Mouse (Mus musculus) CH12.LX (cell line): Measurements from ENCODE around the gene 1190005I06Rik. TPM values are rescaled to one million over a fixed set of nuclear protein-coding genes. Genes with fewer than 3 reads are reported as not detected.

Experiments
- DNase-seq: peaks from one replicate; pipeline ENCODE4 v3.0.0-alpha.2; 2013; ENCODE audit errors: extremely low read depth
- H3K27ac ChIP-seq: 2 replicates; pipeline ENCODE4 v1.5.1; 2012; ENCODE audit warnings: low read depth, mild to moderate bottlenecking, control low read depth, moderate library complexity; ENCODE audit not compliant: insufficient read depth
- H3K27me3 ChIP-seq: replicated peaks from 2 replicates; pipeline ENCODE3; 2012; ENCODE audit warnings: inconsistent platforms
- H3K36me3 ChIP-seq, 2 experiments: replicated peaks in 1 of 2; 2 replicates each; pipeline versions ENCODE3 to v1.6.1; 2012; ENCODE audit warnings: inconsistent platforms in 1 of 2, low read length in 1 of 2, mild to moderate bottlenecking in 1 of 2, mixed read lengths in 1 of 2, moderate library complexity in 1 of 2; ENCODE audit not compliant: control insufficient read depth in 1 of 2, insufficient read depth in 1 of 2
- H3K4me1 ChIP-seq, 2 experiments: 2 replicates each; pipeline ENCODE4 v1.6.1; 2012; ENCODE audit warnings: inconsistent platforms in 1 of 2, moderate library complexity in 1 of 2; ENCODE audit not compliant: insufficient read depth in 2 of 2, control insufficient read depth in 1 of 2
- H3K4me2 ChIP-seq: 2 replicates; pipeline ENCODE4 v1.6.1; 2012; ENCODE audit warnings: low read depth, mild to moderate bottlenecking, control low read depth; ENCODE audit not compliant: poor library complexity, insufficient read depth, severe bottlenecking
- H3K4me3 ChIP-seq, 3 experiments: fragments of 150-350 bp in 1 of 3; sonication (generic) in 1 of 3; replicated peaks in 1 of 3; 2 replicates each; pipeline versions ENCODE3 to v1.5.1; 2011 to 2012; ENCODE audit warnings: low read depth in 2 of 3, low read length in 2 of 3, mild to moderate bottlenecking in 2 of 3, moderate library complexity in 2 of 3, control low read depth in 1 of 3, improper control_type of control experiment in 1 of 3, inconsistent platforms in 1 of 3, mixed read lengths in 1 of 3; ENCODE audit not compliant: poor library complexity in 1 of 3
- H3K79me2 ChIP-seq: replicated peaks from 2 replicates; pipeline ENCODE4 v1.6.1; 2012; ENCODE audit warnings: mild to moderate bottlenecking, moderate library complexity; ENCODE audit not compliant: control insufficient read depth, poor library complexity, insufficient read depth, severe bottlenecking; ENCODE audit errors: extremely low read depth
- H3K9ac ChIP-seq: 2 replicates; pipeline ENCODE4 v1.6.1; 2012; ENCODE audit warnings: low read depth, mild to moderate bottlenecking, control low read depth, moderate library complexity; ENCODE audit not compliant: insufficient read depth
- H3K9me3 ChIP-seq: replicated peaks from 2 replicates; pipeline ENCODE3; 2012; ENCODE audit warnings: low read length, inconsistent platforms, mixed read lengths
- BHLHE40 ChIP-seq: IDR thresholded peaks from 2 replicates; pipeline ENCODE4 v1.6.1; 2011; ENCODE audit warnings: mild to moderate bottlenecking, low read depth, low read length, improper control_type of control experiment
- CHD1 ChIP-seq: IDR thresholded peaks from 2 replicates; pipeline ENCODE4 v1.6.1; 2012; ENCODE audit warnings: low read depth, low read length, improper control_type of control experiment, inconsistent platforms
- CTCF ChIP-seq, 2 experiments: IDR thresholded peaks in 1 of 2; conservative IDR thresholded peaks in 1 of 2; 2 replicates each; pipeline ENCODE4 v1.5.1; 2011 to 2012; ENCODE audit warnings: low read depth in 2 of 2, low read length in 2 of 2, improper control_type of control experiment in 1 of 2, inconsistent platforms in 1 of 2, mild to moderate bottlenecking in 1 of 2, moderate library complexity in 1 of 2
- EP300 ChIP-seq: IDR thresholded peaks from 2 replicates; pipeline ENCODE4 v1.6.1; 2011; ENCODE audit warnings: low read length, improper control_type of control experiment
- HCFC1 ChIP-seq: IDR thresholded peaks from 2 replicates; pipeline ENCODE4 v1.6.1; 2012; ENCODE audit warnings: low read depth, mild to moderate bottlenecking, inconsistent platforms, low read length, improper control_type of control experiment
- IRF4 ChIP-seq: IDR thresholded peaks from 2 replicates; pipeline ENCODE4 v1.6.1; 2014; ENCODE audit warnings: low read depth, mild to moderate bottlenecking, inconsistent platforms, low read length, improper control_type of control experiment
- KAT2A ChIP-seq: IDR thresholded peaks from 2 replicates; pipeline ENCODE4 v1.6.1; 2012; ENCODE audit warnings: low read length, improper control_type of control experiment, inconsistent platforms; ENCODE audit not compliant: insufficient replicate concordance
- MAFK ChIP-seq: IDR thresholded peaks from 2 replicates; pipeline ENCODE4 v1.6.1; 2011; ENCODE audit warnings: low read length, improper control_type of control experiment; ENCODE audit not compliant: insufficient replicate concordance
- MAX ChIP-seq: IDR thresholded peaks from 2 replicates; pipeline ENCODE4 v1.6.1; 2011; ENCODE audit warnings: low read length, improper control_type of control experiment
- MAZ ChIP-seq: IDR thresholded peaks from 2 replicates; pipeline ENCODE4 v1.6.1; 2012; ENCODE audit warnings: low read depth, mild to moderate bottlenecking, inconsistent platforms, low read length, improper control_type of control experiment, moderate library complexity
- MXI1 ChIP-seq: IDR thresholded peaks from 2 replicates; pipeline ENCODE4 v1.6.1; 2011; ENCODE audit warnings: mild to moderate bottlenecking, low read depth, low read length, improper control_type of control experiment
- MYC ChIP-seq: IDR thresholded peaks from 2 replicates; pipeline ENCODE4 v1.6.1; 2011; ENCODE audit warnings: low read depth, mild to moderate bottlenecking, improper control_type of control experiment, low read length
- NELFE ChIP-seq: IDR thresholded peaks from 2 replicates; pipeline ENCODE4 v1.6.1; 2011; ENCODE audit warnings: low read depth, low read length, improper control_type of control experiment
- NRF1 ChIP-seq: IDR thresholded peaks from 2 replicates; pipeline ENCODE4 v1.6.1; 2014; ENCODE audit warnings: low read depth, mild to moderate bottlenecking, inconsistent platforms, low read length, improper control_type of control experiment, moderate library complexity
- POLR2AphosphoS2 ChIP-seq: IDR thresholded peaks from 2 replicates; pipeline ENCODE4 v1.6.1; 2011; ENCODE audit warnings: low read depth, low read length, improper control_type of control experiment
- SMC3 ChIP-seq: IDR thresholded peaks from 2 replicates; pipeline ENCODE4 v1.6.1; 2011; ENCODE audit warnings: low read depth, low read length, improper control_type of control experiment
- TBP ChIP-seq: conservative IDR thresholded peaks from 2 replicates; pipeline ENCODE4 v1.6.1; 2011; ENCODE audit warnings: low read depth, low read length, improper control_type of control experiment
- UBTF ChIP-seq: IDR thresholded peaks from 2 replicates; pipeline ENCODE4 v1.6.1; 2012; ENCODE audit warnings: low read depth, mild to moderate bottlenecking, inconsistent platforms, low read length, improper control_type of control experiment, moderate library complexity
- USF1 ChIP-seq: IDR thresholded peaks from 2 replicates; pipeline ENCODE4 v1.6.1; 2014; ENCODE audit warnings: low read depth, mild to moderate bottlenecking, inconsistent platforms, low read length, improper control_type of control experiment
- ZKSCAN1 ChIP-seq: IDR thresholded peaks from 2 replicates; pipeline ENCODE4 v1.6.1; 2012; ENCODE audit warnings: low read depth, inconsistent platforms, low read length, improper control_type of control experiment, borderline replicate concordance
- ZMIZ1 ChIP-seq: IDR thresholded peaks from 2 replicates; pipeline ENCODE4 v1.6.1; 2012; ENCODE audit warnings: low read depth, mild to moderate bottlenecking, inconsistent platforms, low read length, improper control_type of control experiment
- dilution Hi-C: fragments of 300-500 bp; cut with MboI; formaldehyde crosslinking; loops from 2 replicates; pipeline ENCODE4 v1.14.3; 2020; ENCODE audit warnings: low sequenced_read_pairs; ENCODE audit not compliant: extremely low pct_unique_long_range_greater_than_20kb, extremely low pct_ligation_motif_present
- in situ Hi-C: fragments of 300-500 bp; cut with MboI; formaldehyde crosslinking; loops from 3 replicates; pipeline ENCODE4 v1.14.3; 2019; ENCODE audit warnings: low sequenced_read_pairs, low pct_ligation_motif_present, low pct_unique_long_range_greater_than_20kb, mixed read lengths
- polyA plus RNA-seq: library from polyadenylated mRNA; unstranded; fragments of >175 nt; gene quantifications from 2 replicates; pipeline ENCODE4 v1.2.1, GENCODE M21; 2012; ENCODE audit warnings: low read depth; ENCODE audit not compliant: insufficient read length
- total RNA-seq, 2 experiments: library from RNA; depleted of rRNA; stranded (reverse); fragments of 300-350 nt in 1 of 2; fragments of >200 nt in 1 of 2; gene quantifications; 2 replicates each; pipeline ENCODE4 v1.2.3; 2012 to 2014

The 1190005I06Rik gene
- total and polyA plus RNA-seq, 3 experiments, result 0.36 to 0.85 TPM; not detected in 1

DNA sequence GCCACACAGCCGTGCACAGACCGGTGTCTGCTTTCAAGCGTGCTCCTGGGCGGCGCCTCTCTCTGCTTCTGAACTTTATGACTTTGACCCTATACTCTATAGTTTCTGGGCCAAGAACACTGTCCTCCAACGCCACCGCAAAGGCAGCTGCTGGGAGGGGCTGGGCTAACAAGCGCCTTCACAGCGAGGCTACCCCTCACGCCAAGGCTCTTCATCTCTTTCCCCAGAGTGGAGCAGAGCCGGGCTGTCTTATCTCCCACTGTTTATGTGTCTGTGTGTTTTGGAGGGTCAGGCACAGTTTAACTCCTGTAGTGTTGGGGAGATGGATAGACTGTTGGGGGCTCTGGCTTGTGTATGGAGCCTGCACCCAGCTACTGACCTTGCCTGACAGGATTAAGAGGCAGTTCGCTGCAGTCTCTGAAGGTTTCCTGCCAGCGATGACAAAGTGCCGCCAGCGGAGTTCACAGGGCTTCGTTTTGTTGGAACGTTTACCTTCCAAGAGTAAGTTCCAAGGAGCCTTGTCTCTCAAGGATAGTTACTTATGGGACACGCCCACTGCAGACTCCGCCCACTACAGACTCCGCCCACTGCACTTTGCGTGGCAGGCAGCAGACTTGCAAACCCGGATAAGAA is 46.5 kb upstream of the 1190005I06Rik start:
- dilution Hi-C loops, result no loop called here
- Histone ChIP-seq H3K36me3 (no peaks in the 10 kb centered on the region), H3K4me3 (no peak overlapping the region), H3K27me3 (peaks cover 29% of the 10 kb centered on the region), H3K4me2 (no peak overlapping the region), H3K9me3 (peaks cover 7% of the 10 kb centered on the region), H3K79me2 (no peaks in the 10 kb centered on the region), H3K27ac (no peak overlapping the region), H3K4me1 (peaks cover 0 to 6% of the 10 kb centered on the region in 2 experiments; a peak in 2 of 4 replicates), H3K9ac (no peak overlapping the region)
- in situ Hi-C loops, result no loop called here
- DNase-seq, result no peak
- TF ChIP-seq KAT2A, result no peak
- TF ChIP-seq MAZ, result no peak
- no peak for TF ChIP-seq EP300

DNA sequence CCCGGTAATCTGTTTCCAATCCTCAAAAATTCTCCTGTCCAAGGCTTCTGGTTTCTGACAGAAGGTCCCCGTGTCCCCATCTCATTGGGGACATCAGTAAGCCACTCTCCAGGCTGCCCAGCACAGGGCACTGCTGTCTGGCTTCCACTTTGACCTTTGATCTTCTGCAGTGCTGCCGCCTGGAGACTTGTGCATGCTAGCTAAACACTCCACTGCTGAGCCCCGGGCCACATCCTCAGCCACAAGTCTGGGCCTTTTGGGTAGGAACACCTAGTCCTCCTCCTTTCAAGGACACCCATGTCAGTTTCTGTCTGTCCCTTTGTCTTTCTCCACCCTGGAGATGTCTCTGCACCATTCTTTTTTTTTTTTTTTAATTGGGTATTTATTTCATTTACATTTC is 45.5 kb upstream of the 1190005I06Rik start:
- Histone ChIP-seq H3K27ac (no peak overlapping the region), H3K9ac (no peak overlapping the region), H3K27me3 (peaks cover 35% of the 10 kb centered on the region), H3K4me3 (no peak overlapping the region), H3K9me3 (peaks cover under 1% of the 10 kb centered on the region), H3K36me3 (no peaks in the 10 kb centered on the region), H3K4me1 (peaks cover 0 to 6% of the 10 kb centered on the region in 2 experiments; a peak in 2 of 4 replicates), H3K79me2 (no peaks in the 10 kb centered on the region), H3K4me2 (no peak overlapping the region)
- dilution Hi-C loops (no loop called here), in situ Hi-C loops (no loop called here)
- no peak for DNase-seq
- TF ChIP-seq IRF4 (no peak), UBTF (no peak), CTCF (conservative IDR thresholded peaks at IDR 0.05 in 1 of 2, IDR thresholded peaks at IDR 0.05 in 1 of 2; ENCODE audit: low read depth in 2 of 2, low read length in 2 of 2) (no peak), NRF1 (no peak), MAX (no peak), TBP (no peak)

DNA sequence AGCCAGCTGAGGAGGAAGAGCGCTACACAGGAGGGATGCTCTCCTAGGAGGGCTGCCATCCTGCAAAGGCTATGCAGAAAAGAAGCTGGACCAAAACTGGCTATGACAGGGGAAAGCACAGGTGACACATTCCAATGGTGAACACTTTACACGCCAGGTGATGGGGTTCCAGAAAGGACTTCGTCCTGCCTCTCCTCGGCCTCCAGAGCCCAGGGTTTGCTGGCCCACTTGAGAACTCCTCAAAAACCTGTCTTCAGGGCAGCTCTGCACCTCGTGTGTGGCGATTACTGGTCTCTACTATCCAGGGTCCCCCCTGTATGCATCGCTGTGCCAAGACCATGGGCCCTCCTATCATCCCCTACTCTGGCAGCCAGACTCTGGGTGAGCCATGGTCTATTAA is 41.1 kb upstream of the 1190005I06Rik start:
- Histone ChIP-seq H3K4me2 (no peak overlapping the region), H3K27me3 (peaks cover 29% of the 10 kb centered on the region)

More for the DNA sequence above, 41.1 kb upstream of the 1190005I06Rik start:
- no peak for DNase-seq
- Histone ChIP-seq H3K27ac (no peak overlapping the region), H3K4me1 (peaks cover 11 to 33% of the 10 kb centered on the region in 2 experiments), H3K79me2 (no peaks in the 10 kb centered on the region), H3K36me3 (no peaks in the 10 kb centered on the region), H3K4me3 (no peak overlapping the region), H3K9me3 (no peaks in the 10 kb centered on the region), H3K9ac (no peak overlapping the region)
- in situ Hi-C loops, result no loop called here
- dilution Hi-C loops, result no loop called here
- no peak for TF ChIP-seq ZMIZ1
- no peak for TF ChIP-seq POLR2AphosphoS2
- TF ChIP-seq CTCF (conservative IDR thresholded peaks at IDR 0.05 in 1 of 2, IDR thresholded peaks at IDR 0.05 in 1 of 2; ENCODE audit: low read depth in 2 of 2, low read length in 2 of 2), result no peak
- no peak for TF ChIP-seq KAT2A
- no peak for TF ChIP-seq EP300
- no peak for TF ChIP-seq BHLHE40
- TF ChIP-seq NELFE, result no peak
- TF ChIP-seq HCFC1, result no peak
- no peak for TF ChIP-seq SMC3
- TF ChIP-seq MYC, result no peak
- no peak for TF ChIP-seq UBTF
- TF ChIP-seq MXI1, result no peak
- no peak for TF ChIP-seq ZKSCAN1
- TF ChIP-seq MAFK, result no peak
- TF ChIP-seq IRF4, result no peak
- TF ChIP-seq USF1, result no peak
- TF ChIP-seq NRF1, result no peak
- TF ChIP-seq CHD1, result no peak
